8 mouse cellular contexts compared by ENCODE assay signal in genomic region chr17:83351601-83352413, GRCm38 (mm10). TPM values are rescaled to one million over a fixed set of nuclear protein-coding genes. Genes with fewer than 3 reads are reported as not detected.
DNase-seq lines count a peak whose midpoint lies in the region; ATAC-seq and TF ChIP-seq lines count a peak whose summit lies in the region.

No protein-coding gene starts in this region.

- no peaks in the 10 kb centered on the region for H3K27me3 ChIP-seq in MEL (ENCODE audit: control insufficient read depth in 1 of 2, insufficient read depth in 2 of 2, low read length in 2 of 2)
- H3K27me3 ChIP-seq in forebrain, embryonic 10.5 days (ENCODE audit: poor library complexity, severe bottlenecking), result no peaks in the 10 kb centered on the region
- H3K27me3 ChIP-seq in midbrain, embryonic 14.5 days (ENCODE audit: control insufficient read depth, insufficient read depth, low read length), result no peaks in the 10 kb centered on the region

- TF ChIP-seq RAD21 in MEL (IDR thresholded peaks at IDR 0.05; ENCODE audit: low read depth, low read length), result no peak

- peak overlapping the region; percentile 69 for H3K4me3 ChIP-seq in layer of hippocampus, adult 2 months
- peak overlapping the region; percentile 63 to 72 for H3K4me3 ChIP-seq in MEL (ENCODE audit: control insufficient read depth in 1 of 2, insufficient read depth in 1 of 2, low read depth in 2 of 2, low read length in 2 of 2)
- peak overlapping the region; percentile 95 for H3K4me3 ChIP-seq in forebrain, embryonic 10.5 days
- H3K4me3 ChIP-seq in midbrain, embryonic 14.5 days (replicated peaks; ENCODE audit: low read depth, low read length), result peak overlapping the region; percentile 75

- H3K9ac ChIP-seq in MEL (ENCODE audit: control insufficient read depth, low read depth, low read length, poor library complexity, severe bottlenecking), result peak overlapping the region; percentile 86
- peak overlapping the region; percentile 90 for H3K9ac ChIP-seq in midbrain, embryonic 14.5 days (replicated peaks; ENCODE audit: low read length)

- H3K4me2 ChIP-seq in midbrain, embryonic 14.5 days (ENCODE audit: low read length), result peak overlapping the region; percentile 70

- 15% methylated on average over 13 of the region's 13 CpGs for WGBS in forebrain, embryonic 10.5 days
- WGBS in midbrain, embryonic 14.5 days, result 9% methylated on average over 13 of the region's 13 CpGs

- H3K4me1 ChIP-seq in MEL (ENCODE audit: control insufficient read depth in 1 of 2, insufficient read depth in 2 of 2, low read length in 2 of 2), result peaks cover 11 to 14% of the 10 kb centered on the region in 2 experiments; a peak in 3 of 4 replicates
- peaks cover 31% of the 10 kb centered on the region for H3K4me1 ChIP-seq in forebrain, embryonic 10.5 days
- peaks cover 21% of the 10 kb centered on the region for H3K4me1 ChIP-seq in midbrain, embryonic 14.5 days (ENCODE audit: control insufficient read depth, insufficient read depth, low read length)

- H3K36me3 ChIP-seq in MEL (ENCODE audit: control insufficient read depth in 1 of 2, insufficient read depth in 2 of 2, low read length in 2 of 2), result peaks cover 0 to 28% of the 10 kb centered on the region in 2 experiments; a peak in 2 of 4 replicates
- H3K36me3 ChIP-seq in forebrain, embryonic 10.5 days (replicated peaks), result no peaks in the 10 kb centered on the region
- no peaks in the 10 kb centered on the region for H3K36me3 ChIP-seq in midbrain, embryonic 14.5 days (ENCODE audit: control insufficient read depth, insufficient read depth, low read length)

- ATAC-seq in midbrain, embryonic 14.5 days (ENCODE audit: low FRiP score, low TSS enrichment), result no peak

- TF ChIP-seq CTCF in layer of hippocampus, adult 2 months (conservative IDR thresholded peaks at IDR 0.05), result no peak
- TF ChIP-seq CTCF in MEL (IDR thresholded peaks at IDR 0.05 in 2 of 3, conservative IDR thresholded peaks at IDR 0.05 in 1 of 3; ENCODE audit: control insufficient read depth in 1 of 3, insufficient read depth in 1 of 3, low read depth in 2 of 3, low read length in 3 of 3, poor library complexity in 1 of 3, severe bottlenecking in 1 of 3), result no peak

- no peaks in the 10 kb centered on the region for H3K9me3 ChIP-seq in MEL (replicated peaks; ENCODE audit: insufficient read depth, low read length)
- H3K9me3 ChIP-seq in forebrain, embryonic 10.5 days, result no peaks in the 10 kb centered on the region
- H3K9me3 ChIP-seq in midbrain, embryonic 14.5 days (ENCODE audit: control insufficient read depth, low read length), result no peaks in the 10 kb centered on the region

- H3K27ac ChIP-seq in layer of hippocampus, adult 2 months, result peak overlapping the region; percentile 91; the same call in 1 of the 2 replicates
- peak overlapping the region; percentile 74 for H3K27ac ChIP-seq in MEL (ENCODE audit: control insufficient read depth, low read depth, low read length)
- H3K27ac ChIP-seq in forebrain, embryonic 10.5 days, result peak overlapping the region; percentile 97
- H3K27ac ChIP-seq in midbrain, embryonic 14.5 days (replicated peaks; ENCODE audit: low read depth, low read length), result peak overlapping the region; percentile 91

- H3K79me2 ChIP-seq in MEL (ENCODE audit: control insufficient read depth, insufficient read depth, low read length, poor library complexity), result peaks cover 27% of the 10 kb centered on the region

- TF ChIP-seq POLR2A in MEL (IDR thresholded peaks at IDR 0.05; ENCODE audit: control insufficient read depth in 1 of 2, insufficient read depth in 1 of 2, low read depth in 1 of 2, low read length in 2 of 2, poor library complexity in 1 of 2), result no peak

- no peak for DNase-seq in layer of hippocampus, adult 2 months (ENCODE audit: low spot score in 2 of 2)
- no peak for DNase-seq in layer of hippocampus, adult 8-10 months (ENCODE audit: low spot score in 2 of 2)
- peak; percentile 86 for DNase-seq in MEL (ENCODE audit: low read depth, low spot score)
- DNase-seq in forebrain, embryonic 10.5 days (ENCODE audit: extremely low spot score, low spot score), result peak; percentile 48
- DNase-seq in hindlimb bud, embryonic 11.5 days (ENCODE audit: extremely low spot score, low read depth, low spot score), result peak; percentile 26
- DNase-seq in midbrain, embryonic 14.5 days, result peak; percentile 52
- no peak for DNase-seq in left cerebral cortex, adult 9 months (ENCODE audit: low spot score in 2 of 2)
- DNase-seq in left cerebral cortex, adult 8-10 months (ENCODE audit: low spot score in 2 of 2), result no peak

- no peak for TF ChIP-seq EP300 in MEL (IDR thresholded peaks at IDR 0.05; ENCODE audit: low read depth in 1 of 2, low read length in 2 of 2)

TF ChIP-seq in MEL, 35 proteins besides CTCF, POLR2A, EP300 and RAD21:
- no peak for TF ChIP-seq ELF1 (IDR thresholded peaks at IDR 0.05; ENCODE audit: low read depth, low read length)
- TF ChIP-seq MEF2A (IDR thresholded peaks at IDR 0.05; ENCODE audit: extremely low read depth, insufficient replicate concordance, low read depth, low read length, poor library complexity, severe bottlenecking), result no peak
- no peak for TF ChIP-seq TCF12 (IDR thresholded peaks at IDR 0.05; ENCODE audit: low read depth, low read length)
- no peak for TF ChIP-seq ETS1 (IDR thresholded peaks at IDR 0.05; ENCODE audit: low read depth, low read length)
- peak; percentile 58 for TF ChIP-seq SIN3A (IDR thresholded peaks at IDR 0.05; ENCODE audit: low read length)
- TF ChIP-seq SMC3 (IDR thresholded peaks at IDR 0.05; ENCODE audit: low read depth, low read length), result no peak
- TF ChIP-seq CHD1 (IDR thresholded peaks at IDR 0.05; ENCODE audit: low read depth, low read length), result no peak
- TF ChIP-seq POLR2AphosphoS2 (IDR thresholded peaks at IDR 0.05; ENCODE audit: low read length), result no peak
- 0 out of 2 replicates have a peak, but pooled peaks have one; percentile 58 for TF ChIP-seq MYC (IDR thresholded peaks at IDR 0.05; ENCODE audit: low read depth, low read length)
- TF ChIP-seq RCOR1 (IDR thresholded peaks at IDR 0.05; ENCODE audit: low read depth, low read length), result peak; percentile 86
- no peak for TF ChIP-seq JUND (IDR thresholded peaks at IDR 0.05; ENCODE audit: low read depth, low read length)
- no peak for TF ChIP-seq MAZ (IDR thresholded peaks at IDR 0.05; ENCODE audit: low read depth, low read length)
- peak; percentile 43 for TF ChIP-seq MXI1 (IDR thresholded peaks at IDR 0.05; ENCODE audit: low read depth, low read length)
- TF ChIP-seq ZNF384 (IDR thresholded peaks at IDR 0.05; ENCODE audit: low read depth, low read length), result no peak

RNA-seq across cellular contexts. Expression of gene Eml4, which starts 1.1 kb away (rescaled TPM):
- 10 to 100 TPM; 23.3 to 26.1 TPM for total RNA-seq in layer of hippocampus, adult 2 months (2021)
- 10 to 100 TPM; 23.7 to 25.6 (median 24.3) TPM for total RNA-seq in layer of hippocampus, adult 8-10 months (2022)
- 25.6 and 30.7 TPM in 2 replicates for total RNA-seq in MEL (2012; rRNA removed)
- polyA plus RNA-seq in MEL (2012; ENCODE audit: insufficient read depth in 1 of 2, insufficient read length in 2 of 2, low read depth in 1 of 2, low replicate concordance in 2 of 2, missing spikeins in 1 of 2), result 10 to 100 TPM in 1 of 2 experiments, not detected in 1; 42.4 TPM
- 40.6 and 41.6 TPM in 2 replicates for polyA plus RNA-seq in forebrain, embryonic 10.5 days (2016; fragmentation: Nextera tagmentation; extraction: Ambion mirVana)
- polyA plus RNA-seq in midbrain, embryonic 14.5 days (2014; fragmentation: Nextera tagmentation; extraction: Ambion mirVana), result 24.9 and 38.9 TPM in 2 replicates
- total RNA-seq in left cerebral cortex, adult 8-10 months (2022), result 10 to 100 TPM; 17.6 to 20.2 (median 19.1) TPM

Comparison
In these comparisons a context has a peak if more than half of its experiments do, and no peak if none do; other contexts are left out.
1. DNase-seq: peak in MEL (single experiment), forebrain, embryonic 10.5 days (single experiment), hindlimb bud, embryonic 11.5 days (single experiment) and midbrain, embryonic 14.5 days (single experiment); none in layer of hippocampus, adult 2 months (0 of 2), layer of hippocampus, adult 8-10 months (0 of 2), left cerebral cortex, adult 9 months (0 of 2) and left cerebral cortex, adult 8-10 months (0 of 2).
2. Peak in every context shown above with its lines, with median percentiles within 50 percentile points of each other: H3K27ac ChIP-seq and H3K4me3 ChIP-seq.